Mouse (Mus musculus) CH12.LX (cell line): ENCODE data around the gene Cacna1c. TPM values are rescaled to one million over a fixed set of nuclear protein-coding genes. Genes with fewer than 3 reads are reported as not detected.
"Not testable (repeated sequence)": the region's sequence is repeated elsewhere in the genome, so short reads cannot be mapped to it uniquely, and the experiment has no call there.

Experiments used
- DNase-seq: peaks from one replicate; pipeline ENCODE4 v3.0.0-alpha.2; 2013; ENCODE audit errors: extremely low read depth
- H3K27ac ChIP-seq: 2 replicates; pipeline ENCODE4 v1.5.1; 2012; ENCODE audit warnings: low read depth, mild to moderate bottlenecking, control low read depth, moderate library complexity; ENCODE audit not compliant: insufficient read depth
- H3K27me3 ChIP-seq: replicated peaks from 2 replicates; pipeline ENCODE3; 2012; ENCODE audit warnings: inconsistent platforms
- H3K36me3 ChIP-seq, 2 experiments: replicated peaks in 1 of 2; 2 replicates each; pipeline versions ENCODE3 to v1.6.1; 2012; ENCODE audit warnings: inconsistent platforms in 1 of 2, low read length in 1 of 2, mild to moderate bottlenecking in 1 of 2, mixed read lengths in 1 of 2, moderate library complexity in 1 of 2; ENCODE audit not compliant: control insufficient read depth in 1 of 2, insufficient read depth in 1 of 2
- H3K4me1 ChIP-seq, 2 experiments: 2 replicates each; pipeline ENCODE4 v1.6.1; 2012; ENCODE audit warnings: inconsistent platforms in 1 of 2, moderate library complexity in 1 of 2; ENCODE audit not compliant: insufficient read depth in 2 of 2, control insufficient read depth in 1 of 2
- H3K4me2 ChIP-seq: 2 replicates; pipeline ENCODE4 v1.6.1; 2012; ENCODE audit warnings: low read depth, mild to moderate bottlenecking, control low read depth; ENCODE audit not compliant: poor library complexity, insufficient read depth, severe bottlenecking
- H3K4me3 ChIP-seq, 3 experiments: fragments of 150-350 bp in 1 of 3; sonication (generic) in 1 of 3; replicated peaks in 1 of 3; 2 replicates each; pipeline versions ENCODE3 to v1.5.1; 2011 to 2012; ENCODE audit warnings: low read depth in 2 of 3, low read length in 2 of 3, mild to moderate bottlenecking in 2 of 3, moderate library complexity in 2 of 3, control low read depth in 1 of 3, improper control_type of control experiment in 1 of 3, inconsistent platforms in 1 of 3, mixed read lengths in 1 of 3; ENCODE audit not compliant: poor library complexity in 1 of 3
- H3K79me2 ChIP-seq: replicated peaks from 2 replicates; pipeline ENCODE4 v1.6.1; 2012; ENCODE audit warnings: mild to moderate bottlenecking, moderate library complexity; ENCODE audit not compliant: control insufficient read depth, poor library complexity, insufficient read depth, severe bottlenecking; ENCODE audit errors: extremely low read depth
- H3K9ac ChIP-seq: 2 replicates; pipeline ENCODE4 v1.6.1; 2012; ENCODE audit warnings: low read depth, mild to moderate bottlenecking, control low read depth, moderate library complexity; ENCODE audit not compliant: insufficient read depth
- H3K9me3 ChIP-seq: replicated peaks from 2 replicates; pipeline ENCODE3; 2012; ENCODE audit warnings: low read length, inconsistent platforms, mixed read lengths
- CHD1 ChIP-seq: IDR thresholded peaks from 2 replicates; pipeline ENCODE4 v1.6.1; 2012; ENCODE audit warnings: low read depth, low read length, improper control_type of control experiment, inconsistent platforms
- CHD2 ChIP-seq: IDR thresholded peaks from 2 replicates; pipeline ENCODE4 v1.6.1; 2011; ENCODE audit warnings: low read length, improper control_type of control experiment
- CTCF ChIP-seq, 2 experiments: IDR thresholded peaks in 1 of 2; conservative IDR thresholded peaks in 1 of 2; 2 replicates each; pipeline ENCODE4 v1.5.1; 2011 to 2012; ENCODE audit warnings: low read depth in 2 of 2, low read length in 2 of 2, improper control_type of control experiment in 1 of 2, inconsistent platforms in 1 of 2, mild to moderate bottlenecking in 1 of 2, moderate library complexity in 1 of 2
- E2F4 ChIP-seq: IDR thresholded peaks from 2 replicates; pipeline ENCODE4 v1.6.1; 2011; ENCODE audit warnings: low read depth, low read length, improper control_type of control experiment; ENCODE audit not compliant: insufficient replicate concordance
- ELF1 ChIP-seq: IDR thresholded peaks from 2 replicates; pipeline ENCODE4 v1.6.1; 2014; ENCODE audit warnings: low read depth, mild to moderate bottlenecking, inconsistent platforms, low read length, improper control_type of control experiment
- JUN ChIP-seq: IDR thresholded peaks from 2 replicates; pipeline ENCODE4 v1.6.1; 2011; ENCODE audit warnings: low read depth, mild to moderate bottlenecking, low read length, improper control_type of control experiment, moderate library complexity; ENCODE audit not compliant: insufficient read depth
- KAT2A ChIP-seq: IDR thresholded peaks from 2 replicates; pipeline ENCODE4 v1.6.1; 2012; ENCODE audit warnings: low read length, improper control_type of control experiment, inconsistent platforms; ENCODE audit not compliant: insufficient replicate concordance
- MAFK ChIP-seq: IDR thresholded peaks from 2 replicates; pipeline ENCODE4 v1.6.1; 2011; ENCODE audit warnings: low read length, improper control_type of control experiment; ENCODE audit not compliant: insufficient replicate concordance
- MAX ChIP-seq: IDR thresholded peaks from 2 replicates; pipeline ENCODE4 v1.6.1; 2011; ENCODE audit warnings: low read length, improper control_type of control experiment
- MAZ ChIP-seq: IDR thresholded peaks from 2 replicates; pipeline ENCODE4 v1.6.1; 2012; ENCODE audit warnings: low read depth, mild to moderate bottlenecking, inconsistent platforms, low read length, improper control_type of control experiment, moderate library complexity
- MEF2A ChIP-seq: IDR thresholded peaks from 2 replicates; pipeline ENCODE4 v1.6.1; 2014; ENCODE audit warnings: low read depth, mild to moderate bottlenecking, inconsistent platforms, low read length, improper control_type of control experiment, borderline replicate concordance
- MXI1 ChIP-seq: IDR thresholded peaks from 2 replicates; pipeline ENCODE4 v1.6.1; 2011; ENCODE audit warnings: mild to moderate bottlenecking, low read depth, low read length, improper control_type of control experiment
- MYC ChIP-seq: IDR thresholded peaks from 2 replicates; pipeline ENCODE4 v1.6.1; 2011; ENCODE audit warnings: low read depth, mild to moderate bottlenecking, improper control_type of control experiment, low read length
- NELFE ChIP-seq: IDR thresholded peaks from 2 replicates; pipeline ENCODE4 v1.6.1; 2011; ENCODE audit warnings: low read depth, low read length, improper control_type of control experiment
- POLR2A ChIP-seq: IDR thresholded peaks from 2 replicates; pipeline ENCODE4 v1.6.1; 2011; ENCODE audit warnings: low read depth, mild to moderate bottlenecking, improper control_type of control experiment, low read length
- POLR2AphosphoS2 ChIP-seq: IDR thresholded peaks from 2 replicates; pipeline ENCODE4 v1.6.1; 2011; ENCODE audit warnings: low read depth, low read length, improper control_type of control experiment
- RAD21 ChIP-seq: IDR thresholded peaks from 2 replicates; pipeline ENCODE4 v1.6.1; 2011; ENCODE audit warnings: low read depth, mild to moderate bottlenecking, low read length, improper control_type of control experiment, moderate library complexity
- RCOR1 ChIP-seq: conservative IDR thresholded peaks from 2 replicates; pipeline ENCODE4 v1.6.1; 2012; ENCODE audit warnings: low read depth, mild to moderate bottlenecking, inconsistent platforms, low read length, improper control_type of control experiment
- SMC3 ChIP-seq: IDR thresholded peaks from 2 replicates; pipeline ENCODE4 v1.6.1; 2011; ENCODE audit warnings: low read depth, low read length, improper control_type of control experiment
- TBP ChIP-seq: conservative IDR thresholded peaks from 2 replicates; pipeline ENCODE4 v1.6.1; 2011; ENCODE audit warnings: low read depth, low read length, improper control_type of control experiment
- TCF12 ChIP-seq: IDR thresholded peaks from 2 replicates; pipeline ENCODE4 v1.6.1; 2014; ENCODE audit warnings: low read depth, mild to moderate bottlenecking, inconsistent platforms, low read length, improper control_type of control experiment
- USF1 ChIP-seq: IDR thresholded peaks from 2 replicates; pipeline ENCODE4 v1.6.1; 2014; ENCODE audit warnings: low read depth, mild to moderate bottlenecking, inconsistent platforms, low read length, improper control_type of control experiment
- USF2 ChIP-seq: conservative IDR thresholded peaks from 2 replicates; pipeline ENCODE4 v1.6.1; 2011; ENCODE audit warnings: low read depth, low read length, improper control_type of control experiment
- ZC3H11A ChIP-seq: IDR thresholded peaks from 2 replicates; pipeline ENCODE4 v1.6.1; 2012; ENCODE audit warnings: low read depth, mild to moderate bottlenecking, inconsistent platforms, low read length, improper control_type of control experiment
- ZMIZ1 ChIP-seq: IDR thresholded peaks from 2 replicates; pipeline ENCODE4 v1.6.1; 2012; ENCODE audit warnings: low read depth, mild to moderate bottlenecking, inconsistent platforms, low read length, improper control_type of control experiment
- dilution Hi-C: fragments of 300-500 bp; cut with MboI; formaldehyde crosslinking; loops from 2 replicates; pipeline ENCODE4 v1.14.3; 2020; ENCODE audit warnings: low sequenced_read_pairs; ENCODE audit not compliant: extremely low pct_unique_long_range_greater_than_20kb, extremely low pct_ligation_motif_present
- in situ Hi-C: fragments of 300-500 bp; cut with MboI; formaldehyde crosslinking; loops from 3 replicates; pipeline ENCODE4 v1.14.3; 2019; ENCODE audit warnings: low sequenced_read_pairs, low pct_ligation_motif_present, low pct_unique_long_range_greater_than_20kb, mixed read lengths
- polyA plus RNA-seq: library from polyadenylated mRNA; unstranded; fragments of >175 nt; gene quantifications from 2 replicates; pipeline ENCODE4 v1.2.1, GENCODE M21; 2012; ENCODE audit warnings: low read depth; ENCODE audit not compliant: insufficient read length
- total RNA-seq, 2 experiments: library from RNA; depleted of rRNA; stranded (reverse); fragments of 300-350 nt in 1 of 2; fragments of >200 nt in 1 of 2; gene quantifications; 2 replicates each; pipeline ENCODE4 v1.2.3; 2012 to 2014

The Cacna1c gene
- total and polyA plus RNA-seq, 3 experiments = 0.04 TPM; not detected in 2

DNA sequence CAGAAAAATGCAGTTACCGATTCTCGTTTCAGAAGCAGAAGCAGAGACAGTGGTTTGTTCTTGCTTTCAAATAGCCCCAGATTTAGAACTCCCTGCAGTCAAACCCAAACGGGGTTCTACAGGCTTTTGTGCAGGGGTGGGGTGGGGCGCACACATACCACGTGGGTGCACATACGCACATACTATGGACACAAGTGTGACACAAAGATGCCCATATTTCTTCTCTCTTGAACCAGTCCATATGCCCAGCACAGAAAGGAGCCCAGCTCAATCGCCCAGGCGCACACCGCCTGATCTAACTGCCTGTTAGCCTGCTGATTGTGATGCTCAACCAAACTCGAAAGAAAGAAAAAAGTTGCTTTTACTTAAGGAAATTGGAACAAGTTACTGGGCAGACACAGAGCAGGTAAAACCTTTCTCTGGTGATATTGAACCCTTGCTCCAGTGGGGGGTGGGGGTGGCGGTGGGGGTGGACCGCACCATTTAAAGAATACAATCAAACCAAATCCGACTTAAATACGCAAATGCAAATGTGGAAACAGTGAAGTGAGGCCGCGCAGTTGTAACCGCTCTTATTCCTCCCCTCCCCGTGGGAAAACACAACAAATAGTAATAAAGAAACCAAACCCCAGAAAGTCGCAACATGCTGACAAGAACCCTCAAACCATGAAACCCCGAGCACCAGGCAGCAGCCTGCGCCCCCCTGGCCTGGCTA lies 603.4 kb downstream of the Cacna1c start:
- in situ Hi-C loops = no loop called here
- Histone ChIP-seq H3K27ac (peak overlapping the region; percentile 69; the same call in 1 of the 2 replicates), H3K27me3 (peaks cover 97% of the 10 kb centered on the region), H3K79me2 (no peaks in the 10 kb centered on the region), H3K4me3 (peak overlapping the region; percentile 37 to 63 (median 40)), H3K36me3 (no peaks in the 10 kb centered on the region), H3K9me3 (no peaks in the 10 kb centered on the region), H3K9ac (peak overlapping the region; percentile 43), H3K4me1 (peaks cover 10 to 20% of the 10 kb centered on the region in 2 experiments), H3K4me2 (peak overlapping the region; percentile 94)
- peak; percentile 49; the same call in 1 of the 2 replicates for TF ChIP-seq MEF2A
- no peak for TF ChIP-seq CHD2
- TF ChIP-seq MYC = peak; percentile 53; the same call in 1 of the 2 replicates
- peak; percentile 51 for TF ChIP-seq USF1
- TF ChIP-seq MAZ = peak; percentile 9; the same call in 1 of the 2 replicates
- no peak for TF ChIP-seq NELFE
- no peak for TF ChIP-seq RCOR1
- TF ChIP-seq USF2 = peak; percentile 34; the same call in 1 of the 2 replicates
- TF ChIP-seq ZC3H11A = no peak
- TF ChIP-seq MXI1 = peak; percentile 50; the same call in 1 of the 2 replicates
- TF ChIP-seq CTCF (conservative IDR thresholded peaks at IDR 0.05 in 1 of 2, IDR thresholded peaks at IDR 0.05 in 1 of 2; ENCODE audit: low read depth in 2 of 2, low read length in 2 of 2) = no peak
- peak; percentile 53; the same call in 1 of the 2 replicates for TF ChIP-seq MAX
- dilution Hi-C loops = no loop called here
- peak; percentile 42 for DNase-seq

GRCm38 (mm10) chr6:118578741-118579140 lies 617.5 kb downstream of the Cacna1c start:
- H3K36me3 ChIP-seq, H3K27ac ChIP-seq, H3K4me1 ChIP-seq, in situ Hi-C loops, H3K4me3 ChIP-seq, DNase-seq, H3K9me3 ChIP-seq, H3K4me2 ChIP-seq, dilution Hi-C loops, H3K9ac ChIP-seq, H3K79me2 ChIP-seq: not testable (repeated sequence)
- peaks cover 30% of the 10 kb centered on the region for H3K27me3 ChIP-seq

GRCm38 (mm10) chr6:118574351-118574750 lies 621.9 kb downstream of the Cacna1c start:
- H3K4me2 ChIP-seq = no peak overlapping the region
- H3K27me3 ChIP-seq = peaks cover 1% of the 10 kb centered on the region
- in situ Hi-C loops = no loop called here
- TF ChIP-seq KAT2A (no peak), ELF1 (no peak), TBP (no peak), CHD2 (no peak), RAD21 (no peak), MAFK (no peak), MXI1 (no peak), E2F4 (no peak), MYC (no peak), TCF12 (no peak), CHD1 (no peak), ZMIZ1 (no peak), POLR2A (no peak), RCOR1 (no peak), POLR2AphosphoS2 (no peak), JUN (no peak), SMC3 (no peak)
- TF ChIP-seq, all 38 proteins: peak for 0
- Histone ChIP-seq H3K4me1 (no peaks in the 10 kb centered on the region), H3K27ac (no peak overlapping the region), H3K36me3 (no peaks in the 10 kb centered on the region), H3K79me2 (no peaks in the 10 kb centered on the region), H3K9ac (no peak overlapping the region), H3K4me3 (no peak overlapping the region), H3K9me3 (peaks cover 5% of the 10 kb centered on the region)
- DNase-seq = no peak
- dilution Hi-C loops = no loop called here
